Mouse (Mus musculus): ENCODE measurements at regions not wholly inside any gene's neighbourhood (a gene's known extent, or its start where the extent isn't known, plus 50 kb on each side); places are given as distances from the start of the nearest gene placed in this dataset.

GRCm38 (mm10) chr8:103148013-103148412 is 362.6 kb upstream of the Cdh11 start:
- Histone ChIP-seq H3K27ac (replicated peaks in 1 of 2; ENCODE audit: control insufficient read depth in 1 of 2, insufficient read depth in 1 of 2, low read depth in 2 of 2, low read length in 2 of 2) (no peak overlapping the region), H3K9ac (ENCODE audit: low read length) (no peak overlapping the region), H3K36me3 (ENCODE audit: control insufficient read depth, insufficient read depth, low read length) (no peaks in the 10 kb centered on the region), H3K27me3 (ENCODE audit: control insufficient read depth, insufficient read depth, low read length) (no peaks in the 10 kb centered on the region), H3K9me3 (ENCODE audit: control insufficient read depth, low read length) (no peaks in the 10 kb centered on the region), H3K4me1 (ENCODE audit: control insufficient read depth in 2 of 2, insufficient read depth in 2 of 2, low read length in 2 of 2) (no peaks in the 10 kb centered on the region), H3K4me3 (ENCODE audit: control insufficient read depth in 1 of 2, insufficient read depth in 1 of 2, low read depth in 1 of 2, low read length in 2 of 2) (no peak overlapping the region), H3K4me2 (ENCODE audit: low read length) (no peak overlapping the region)
- 65% methylated on average over 4 of the region's 4 CpGs for WGBS
- ATAC-seq (ENCODE audit: insufficient number of reproducible peaks, insufficient read depth, low FRiP score, low read depth) = no peak

GRCm38 (mm10) chr8:103148447-103148846 is 363.0 kb upstream of the Cdh11 start:
- H3K27ac ChIP-seq (replicated peaks in 1 of 2; ENCODE audit: control insufficient read depth in 1 of 2, insufficient read depth in 1 of 2, low read depth in 2 of 2, low read length in 2 of 2) = no peak overlapping the region
- H3K9ac ChIP-seq (ENCODE audit: low read length) = no peak overlapping the region
- WGBS = 71% methylated on average over 10 of the region's 10 CpGs
- H3K9me3 ChIP-seq (ENCODE audit: control insufficient read depth, low read length) = no peaks in the 10 kb centered on the region
- H3K4me1 ChIP-seq (ENCODE audit: control insufficient read depth in 2 of 2, insufficient read depth in 2 of 2, low read length in 2 of 2) = no peaks in the 10 kb centered on the region
- H3K36me3 ChIP-seq (ENCODE audit: control insufficient read depth, insufficient read depth, low read length) = no peaks in the 10 kb centered on the region
- no peak for ATAC-seq (ENCODE audit: insufficient number of reproducible peaks, insufficient read depth, low FRiP score, low read depth)
- no peak overlapping the region for H3K4me2 ChIP-seq (ENCODE audit: low read length)
- no peaks in the 10 kb centered on the region for H3K27me3 ChIP-seq (ENCODE audit: control insufficient read depth, insufficient read depth, low read length)
- no peak overlapping the region for H3K4me3 ChIP-seq (ENCODE audit: control insufficient read depth in 1 of 2, insufficient read depth in 1 of 2, low read depth in 1 of 2, low read length in 2 of 2)

- ATAC-seq (ENCODE audit: insufficient number of reproducible peaks, insufficient read depth, low FRiP score, low read depth) = no peak
- no peak overlapping the region for H3K4me2 ChIP-seq (ENCODE audit: low read length)
- H3K36me3 ChIP-seq (ENCODE audit: control insufficient read depth, insufficient read depth, low read length) = no peaks in the 10 kb centered on the region
- H3K9ac ChIP-seq (ENCODE audit: low read length) = no peak overlapping the region
- no peaks in the 10 kb centered on the region for H3K27me3 ChIP-seq (ENCODE audit: control insufficient read depth, insufficient read depth, low read length)
- no peaks in the 10 kb centered on the region for H3K9me3 ChIP-seq (ENCODE audit: control insufficient read depth, low read length)
- 72% methylated on average over 7 of the region's 7 CpGs for WGBS
- H3K27ac ChIP-seq (replicated peaks in 1 of 2; ENCODE audit: control insufficient read depth in 1 of 2, insufficient read depth in 1 of 2, low read depth in 2 of 2, low read length in 2 of 2) = no peak overlapping the region
- no peak overlapping the region for H3K4me3 ChIP-seq (ENCODE audit: control insufficient read depth in 1 of 2, insufficient read depth in 1 of 2, low read depth in 1 of 2, low read length in 2 of 2)
- no peaks in the 10 kb centered on the region for H3K4me1 ChIP-seq (ENCODE audit: control insufficient read depth in 2 of 2, insufficient read depth in 2 of 2, low read length in 2 of 2)
Measured at GRCm38 (mm10) chr8:103166623-103167316, 381.3 kb upstream of the Cdh11 start.

- H3K4me2 ChIP-seq (ENCODE audit: low read length) = no peak overlapping the region
- no peak overlapping the region for H3K9ac ChIP-seq (ENCODE audit: low read length)
- H3K9me3 ChIP-seq (ENCODE audit: control insufficient read depth, low read length) = no peaks in the 10 kb centered on the region
- H3K27ac ChIP-seq (replicated peaks in 1 of 2; ENCODE audit: control insufficient read depth in 1 of 2, insufficient read depth in 1 of 2, low read depth in 2 of 2, low read length in 2 of 2) = 0 out of 4 replicates have a peak overlapping the region, but pooled peaks of 1 of the 2 experiments have one; percentile 37
- H3K4me1 ChIP-seq (ENCODE audit: control insufficient read depth in 2 of 2, insufficient read depth in 2 of 2, low read length in 2 of 2) = peaks cover 3 to 6% of the 10 kb centered on the region in 2 experiments
- ATAC-seq (ENCODE audit: insufficient number of reproducible peaks, insufficient read depth, low FRiP score, low read depth) = no peak
- 73% methylated on average over 3 of the region's 3 CpGs for WGBS
- no peaks in the 10 kb centered on the region for H3K27me3 ChIP-seq (ENCODE audit: control insufficient read depth, insufficient read depth, low read length)
- H3K4me3 ChIP-seq (ENCODE audit: control insufficient read depth in 1 of 2, insufficient read depth in 1 of 2, low read depth in 1 of 2, low read length in 2 of 2) = no peak overlapping the region
- H3K36me3 ChIP-seq (ENCODE audit: control insufficient read depth, insufficient read depth, low read length) = no peaks in the 10 kb centered on the region
Measured at GRCm38 (mm10) chr8:103173313-103173712, 387.9 kb upstream of the Cdh11 start.

- ATAC-seq (ENCODE audit: insufficient number of reproducible peaks, insufficient read depth, low FRiP score, low read depth) = no peak
- no peaks in the 10 kb centered on the region for H3K27me3 ChIP-seq (ENCODE audit: control insufficient read depth, insufficient read depth, low read length)
- H3K4me1 ChIP-seq (ENCODE audit: control insufficient read depth in 2 of 2, insufficient read depth in 2 of 2, low read length in 2 of 2) = peaks cover 3 to 6% of the 10 kb centered on the region in 2 experiments
- H3K4me3 ChIP-seq (ENCODE audit: control insufficient read depth in 1 of 2, insufficient read depth in 1 of 2, low read depth in 1 of 2, low read length in 2 of 2) = no peak overlapping the region
- H3K4me2 ChIP-seq (ENCODE audit: low read length) = no peak overlapping the region
- no peaks in the 10 kb centered on the region for H3K9me3 ChIP-seq (ENCODE audit: control insufficient read depth, low read length)
- no peak overlapping the region for H3K9ac ChIP-seq (ENCODE audit: low read length)
- 62% methylated on average over 5 of the region's 5 CpGs for WGBS
- no peaks in the 10 kb centered on the region for H3K36me3 ChIP-seq (ENCODE audit: control insufficient read depth, insufficient read depth, low read length)
- no peak overlapping the region for H3K27ac ChIP-seq (replicated peaks in 1 of 2; ENCODE audit: control insufficient read depth in 1 of 2, insufficient read depth in 1 of 2, low read depth in 2 of 2, low read length in 2 of 2)
Measured at GRCm38 (mm10) chr8:103173803-103174429, 388.5 kb upstream of the Cdh11 start.

GRCm38 (mm10) chr8:103180661-103181060 is 395.2 kb upstream of the Cdh11 start:
- Histone ChIP-seq H3K9me3 (ENCODE audit: control insufficient read depth, low read length) (no peaks in the 10 kb centered on the region), H3K4me3 (ENCODE audit: control insufficient read depth in 1 of 2, insufficient read depth in 1 of 2, low read depth in 1 of 2, low read length in 2 of 2) (no peak overlapping the region), H3K27me3 (ENCODE audit: control insufficient read depth, insufficient read depth, low read length) (no peaks in the 10 kb centered on the region), H3K36me3 (ENCODE audit: control insufficient read depth, insufficient read depth, low read length) (no peaks in the 10 kb centered on the region), H3K9ac (ENCODE audit: low read length) (no peak overlapping the region), H3K27ac (replicated peaks in 1 of 2; ENCODE audit: control insufficient read depth in 1 of 2, insufficient read depth in 1 of 2, low read depth in 2 of 2, low read length in 2 of 2) (no peak overlapping the region; a peak in 1 of 4 replicates), H3K4me1 (ENCODE audit: control insufficient read depth in 2 of 2, insufficient read depth in 2 of 2, low read length in 2 of 2) (no peaks in the 10 kb centered on the region), H3K4me2 (ENCODE audit: low read length) (no peak overlapping the region)
- no peak for ATAC-seq (ENCODE audit: insufficient number of reproducible peaks, insufficient read depth, low FRiP score, low read depth)

- H3K4me2 ChIP-seq (ENCODE audit: low read length) = no peak overlapping the region
- no peaks in the 10 kb centered on the region for H3K4me1 ChIP-seq (ENCODE audit: control insufficient read depth in 2 of 2, insufficient read depth in 2 of 2, low read length in 2 of 2)
- H3K4me3 ChIP-seq (ENCODE audit: control insufficient read depth in 1 of 2, insufficient read depth in 1 of 2, low read depth in 1 of 2, low read length in 2 of 2) = no peak overlapping the region
- no peak overlapping the region for H3K9ac ChIP-seq (ENCODE audit: low read length)
- no peak for ATAC-seq (ENCODE audit: insufficient number of reproducible peaks, insufficient read depth, low FRiP score, low read depth)
- no peaks in the 10 kb centered on the region for H3K36me3 ChIP-seq (ENCODE audit: control insufficient read depth, insufficient read depth, low read length)
- H3K27me3 ChIP-seq (ENCODE audit: control insufficient read depth, insufficient read depth, low read length) = no peaks in the 10 kb centered on the region
- 69% methylated on average over 8 of the region's 8 CpGs for WGBS
- H3K9me3 ChIP-seq (ENCODE audit: control insufficient read depth, low read length) = no peaks in the 10 kb centered on the region
- no peak overlapping the region for H3K27ac ChIP-seq (replicated peaks in 1 of 2; ENCODE audit: control insufficient read depth in 1 of 2, insufficient read depth in 1 of 2, low read depth in 2 of 2, low read length in 2 of 2)
Measured at GRCm38 (mm10) chr8:103188720-103189498, 403.5 kb upstream of the Cdh11 start.
